Mouse (Mus musculus) ES-Bruce4 (cell line): ENCODE measurements around the gene Matk. TPM values are rescaled to one million over a fixed set of nuclear protein-coding genes. Genes with fewer than 3 reads are reported as not detected.

Source experiments
- H3K27ac ChIP-seq: 2 replicates; pipeline ENCODE4 v1.5.1; 2012; ENCODE audit warnings: low read length, inconsistent platforms; ENCODE audit not compliant: insufficient read depth
- H3K27me3 ChIP-seq: 2 replicates; pipeline ENCODE4 v1.6.1; 2012; ENCODE audit warnings: mild to moderate bottlenecking, low read length, inconsistent platforms; ENCODE audit not compliant: control insufficient read depth, poor library complexity, insufficient read depth, severe bottlenecking
- H3K36me3 ChIP-seq: 2 replicates; pipeline ENCODE4 v1.6.1; 2012; ENCODE audit warnings: inconsistent platforms, mild to moderate bottlenecking, low read length, moderate library complexity; ENCODE audit not compliant: control insufficient read depth, poor library complexity, insufficient read depth, severe bottlenecking
- H3K4me1 ChIP-seq: one replicate; pipeline ENCODE4 v1.8.1; 2011; ENCODE audit warnings: low read length; ENCODE audit not compliant: control insufficient read depth, insufficient read depth
- H3K4me3 ChIP-seq: 2 replicates; pipeline ENCODE4 v1.5.1; 2011; ENCODE audit warnings: low read depth, mild to moderate bottlenecking, low read length
- H3K9ac ChIP-seq: 2 replicates; pipeline ENCODE4 v1.6.1; 2012; ENCODE audit warnings: low read depth, mild to moderate bottlenecking, inconsistent platforms; ENCODE audit not compliant: poor library complexity, severe bottlenecking
- H3K9me3 ChIP-seq: replicated peaks from 2 replicates; pipeline ENCODE4 v1.6.1; 2012; ENCODE audit warnings: mild to moderate bottlenecking, low read length, inconsistent platforms; ENCODE audit not compliant: control insufficient read depth, poor library complexity, insufficient read depth, severe bottlenecking
- CTCF ChIP-seq: IDR thresholded peaks from one replicate; pipeline ENCODE4 v1.8.1; 2011; ENCODE audit warnings: low read depth, low read length
- EP300 ChIP-seq: IDR thresholded peaks from 2 replicates; pipeline ENCODE4 v1.6.1; 2011; ENCODE audit warnings: low read depth, low read length; ENCODE audit not compliant: insufficient read depth
- POLR2A ChIP-seq: IDR thresholded peaks from one replicate; pipeline ENCODE4 v1.8.1; 2011; ENCODE audit warnings: low read length; ENCODE audit not compliant: insufficient read depth
- polyA plus RNA-seq: library from polyadenylated mRNA; stranded (reverse); fragments of >200 nt; gene quantifications from 2 replicates; pipeline ENCODE4 v1.2.4, GENCODE M21; 2011; ENCODE audit warnings: low read depth; ENCODE audit not compliant: missing spikeins, insufficient read depth, insufficient read length

Matk gene
- polyA plus RNA-seq, 1 experiment, result 1.1 TPM

DNA sequence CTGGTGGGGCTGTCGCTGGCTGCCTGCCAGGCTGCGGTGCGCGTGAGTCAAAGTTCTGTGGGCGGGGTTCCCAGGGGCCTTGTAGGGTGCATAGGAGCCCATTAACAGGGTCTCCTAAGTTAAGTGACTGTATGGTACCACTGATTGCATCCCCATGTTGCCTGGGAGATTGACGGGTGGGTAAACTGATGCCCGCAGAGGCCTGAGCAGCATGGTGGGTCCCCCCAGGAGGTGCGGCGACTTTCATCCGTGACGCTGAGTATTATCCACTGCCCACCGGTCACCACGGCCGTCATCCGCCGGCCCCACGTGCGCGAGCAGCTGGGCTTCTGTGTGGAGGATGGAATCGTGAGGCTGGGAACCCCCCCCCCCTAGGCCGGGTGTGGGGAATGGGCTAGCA, 19.6 kb downstream of the Matk start:
- TF ChIP-seq EP300 (no peak), POLR2A (no peak), CTCF (no peak)
- Histone ChIP-seq H3K9ac (no peak overlapping the region), H3K4me1 (no peaks in the 10 kb centered on the region), H3K27ac (no peak overlapping the region), H3K9me3 (no peaks in the 10 kb centered on the region), H3K4me3 (no peak overlapping the region; the same call in 1 of the 2 replicates), H3K27me3 (no peaks in the 10 kb centered on the region), H3K36me3 (0 out of 2 replicates have a peak, but pooled peaks cover 3% of the 10 kb centered on the region)

DNA sequence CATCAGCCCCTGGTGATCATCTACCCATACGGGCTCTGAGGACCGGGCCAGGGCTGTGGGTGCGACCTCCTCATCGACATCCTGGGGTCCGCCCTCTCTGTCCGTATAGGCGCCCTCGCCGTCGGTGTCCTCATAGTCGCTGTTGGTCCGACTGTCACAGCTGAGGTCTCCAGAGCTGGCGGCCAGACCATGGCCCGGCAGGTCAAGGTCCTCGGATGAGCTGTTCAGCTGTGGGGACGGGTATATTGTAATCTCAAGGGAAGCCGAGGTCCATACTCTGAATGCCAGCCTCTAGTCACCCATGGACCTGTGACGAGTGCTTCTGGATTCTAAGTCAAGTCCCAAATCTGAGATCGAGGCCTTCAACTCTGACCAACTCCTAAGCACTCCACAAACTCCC, 21.1 kb downstream of the Matk start:
- Histone ChIP-seq H3K36me3 (0 out of 2 replicates have a peak, but pooled peaks cover 3% of the 10 kb centered on the region), H3K4me3 (no peak overlapping the region), H3K27ac (no peak overlapping the region), H3K9ac (no peak overlapping the region), H3K27me3 (no peaks in the 10 kb centered on the region), H3K9me3 (no peaks in the 10 kb centered on the region), H3K4me1 (peaks cover 2% of the 10 kb centered on the region)
- no peak for TF ChIP-seq POLR2A

DNA sequence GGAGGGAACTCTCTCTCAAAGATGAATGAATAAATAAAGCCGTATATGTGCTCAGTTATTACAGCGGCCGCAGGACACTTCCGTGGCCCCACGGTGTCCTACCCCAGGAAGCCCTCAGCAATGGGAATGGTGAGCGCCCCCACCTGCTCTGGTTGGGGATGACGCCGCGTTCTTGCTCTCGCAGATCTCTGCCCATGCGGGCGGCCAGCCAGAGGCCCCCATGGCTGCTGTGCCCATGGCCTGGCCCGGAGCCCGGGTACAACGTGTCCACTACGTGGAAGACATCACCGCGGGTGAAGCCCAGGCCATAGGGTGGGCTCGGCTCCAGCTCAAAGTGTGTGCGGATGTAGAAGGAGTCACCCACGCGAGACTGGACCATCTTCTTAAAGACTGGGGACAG, 24.9 kb downstream of the Matk start:
- Histone ChIP-seq H3K4me3 (peak overlapping the region; percentile 7), H3K27ac (no peak overlapping the region), H3K9me3 (no peaks in the 10 kb centered on the region), H3K9ac (peak overlapping the region; percentile 29; the same call in 1 of the 2 replicates), H3K27me3 (no peaks in the 10 kb centered on the region), H3K4me1 (peaks cover 4% of the 10 kb centered on the region), H3K36me3 (no peaks in the 10 kb centered on the region)
- TF ChIP-seq CTCF, result peak; percentile 49
- TF ChIP-seq POLR2A, result no peak

DNA sequence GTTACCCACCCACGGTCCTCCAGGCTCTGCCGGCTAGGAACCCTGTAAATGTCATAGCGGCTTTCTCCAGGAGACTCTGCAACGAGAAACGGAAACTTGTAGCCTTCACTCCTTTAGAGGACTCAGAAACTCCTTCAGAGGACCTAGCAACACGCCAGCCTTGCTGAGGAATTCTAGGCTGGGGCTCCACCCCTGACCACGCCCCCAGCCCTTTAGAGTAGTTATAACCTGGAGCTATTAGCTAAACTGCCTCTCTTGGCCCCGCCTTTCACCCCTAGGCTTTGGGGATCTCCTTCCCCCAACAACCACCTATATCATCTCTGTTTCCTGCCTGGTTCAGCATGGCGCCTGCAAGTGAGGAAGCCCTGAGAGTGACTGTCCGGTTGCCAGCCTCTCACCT, 26.8 kb downstream of the Matk start:
- Histone ChIP-seq H3K9ac (no peak overlapping the region), H3K27me3 (no peaks in the 10 kb centered on the region), H3K9me3 (no peaks in the 10 kb centered on the region), H3K36me3 (no peaks in the 10 kb centered on the region), H3K27ac (peak overlapping the region; percentile 42), H3K4me3 (peak overlapping the region; percentile 26), H3K4me1 (peaks cover 8% of the 10 kb centered on the region)
- no peak for TF ChIP-seq POLR2A
- TF ChIP-seq EP300, result peak; percentile 44; the same call in 1 of the 2 replicates

DNA sequence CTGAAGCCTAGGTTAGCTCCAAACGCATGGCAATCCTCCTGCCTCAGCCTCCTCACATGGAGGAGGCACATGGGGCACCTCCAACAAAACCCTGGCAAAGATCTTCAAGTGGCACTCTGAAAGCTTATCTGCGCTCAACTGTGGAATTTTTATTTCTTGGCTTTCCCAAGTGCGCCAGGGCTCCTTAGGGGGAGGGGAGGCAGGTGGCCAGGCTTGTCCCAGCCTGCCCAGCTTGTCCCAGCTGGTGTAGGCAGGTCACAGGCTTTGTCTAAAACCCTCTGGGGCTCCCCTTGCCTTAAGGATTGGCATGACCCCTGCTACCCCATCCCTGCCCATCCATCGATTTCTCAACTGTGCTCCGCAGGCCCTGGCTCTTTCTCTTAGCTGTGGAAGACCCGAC, 31.5 kb downstream of the Matk start:
- H3K27me3 ChIP-seq, result no peaks in the 10 kb centered on the region
- peak overlapping the region; percentile 79 for H3K4me3 ChIP-seq
- H3K27ac ChIP-seq, result peak overlapping the region; percentile 34
- peaks cover 9% of the 10 kb centered on the region for H3K4me1 ChIP-seq
- peak overlapping the region; percentile 58 for H3K9ac ChIP-seq
- no peaks in the 10 kb centered on the region for H3K9me3 ChIP-seq
- H3K36me3 ChIP-seq, result no peaks in the 10 kb centered on the region
- no peak for TF ChIP-seq EP300
- no peak for TF ChIP-seq CTCF

DNA sequence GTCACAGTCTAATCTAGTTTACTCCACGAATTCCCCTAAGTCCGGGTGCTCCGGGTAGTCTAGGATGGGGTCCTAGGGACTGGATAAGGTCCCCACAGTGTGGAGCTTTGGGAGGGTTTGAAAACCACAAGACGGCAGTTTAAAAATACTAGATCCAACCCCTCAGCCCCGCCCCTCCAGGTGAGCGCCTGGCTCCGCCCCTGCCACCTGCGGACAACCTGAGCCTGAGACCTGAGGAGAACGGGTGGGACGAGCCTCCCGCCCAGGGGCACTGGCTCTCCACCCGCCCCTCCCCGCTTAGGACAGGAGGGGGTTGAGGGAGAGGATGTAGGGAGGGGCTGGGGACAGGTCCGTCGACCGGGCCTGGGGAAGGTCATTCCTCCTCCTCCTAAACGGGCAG, 32.0 kb downstream of the Matk start:
- peak overlapping the region; percentile 58 for H3K9ac ChIP-seq
- peak overlapping the region; percentile 34 for H3K27ac ChIP-seq
- H3K27me3 ChIP-seq, result no peaks in the 10 kb centered on the region
- H3K9me3 ChIP-seq, result no peaks in the 10 kb centered on the region
- no peak for TF ChIP-seq POLR2A
- TF ChIP-seq EP300, result no peak
- TF ChIP-seq CTCF, result no peak
- H3K36me3 ChIP-seq, result no peaks in the 10 kb centered on the region
- H3K4me3 ChIP-seq, result peak overlapping the region; percentile 79
- H3K4me1 ChIP-seq, result peaks cover 9% of the 10 kb centered on the region
